Mouse (Mus musculus) gastrocnemius, postnatal 10 days (tissue): ENCODE data around the gene Insl3. TPM values are rescaled to one million over a fixed set of nuclear protein-coding genes. Genes with fewer than 3 reads are reported as not detected.
"Not testable (repeated sequence)": the region's sequence is repeated elsewhere in the genome, so short reads cannot be mapped to it uniquely, and the experiment has no call there.

Source experiments
- DNase-seq: peaks from one replicate; pipeline ENCODE4 v3.0.0; 2021; ENCODE audit warnings: mixed read lengths
- total RNA-seq, 2 experiments: library from RNA; stranded (reverse); gene quantifications; 2 replicates each; pipeline ENCODE4 v1.2.3; 2021

Gene Insl3
- total RNA-seq, 2 experiments from 2014 or later: 3.1 to 3.7 TPM

DNA sequence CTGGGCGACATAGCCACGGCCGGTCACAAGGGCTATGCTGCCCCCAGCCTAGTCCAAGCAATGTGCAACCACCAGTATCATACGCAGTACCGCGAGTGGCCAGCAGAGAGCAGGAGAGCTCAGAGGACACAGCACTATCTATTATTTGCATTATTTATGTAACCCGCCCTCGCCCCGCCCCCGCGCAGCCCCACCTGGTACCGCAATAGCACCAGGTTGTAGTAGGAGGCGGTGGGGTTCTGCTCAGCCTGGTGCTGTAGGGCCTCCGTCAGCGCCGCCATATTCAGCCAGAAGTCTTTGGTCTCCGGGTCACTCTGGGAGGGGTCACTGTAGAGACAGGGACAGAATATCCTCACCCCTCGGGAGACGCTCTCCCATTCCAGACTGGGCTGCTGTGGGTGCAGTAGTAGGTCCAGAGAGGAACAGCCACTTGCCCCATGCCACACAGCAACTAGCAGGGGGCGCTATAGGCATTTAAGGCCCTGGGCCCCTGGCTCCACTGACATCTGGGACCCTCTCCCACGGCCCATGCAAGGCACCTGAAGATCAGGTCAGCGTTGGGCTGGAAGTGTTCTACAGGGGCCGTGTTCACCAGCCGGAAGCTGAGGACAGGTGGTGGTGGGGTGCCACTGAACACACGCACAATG is 20.9 kb downstream of the Insl3 start:
- DNase-seq: peak; percentile 73

DNA sequence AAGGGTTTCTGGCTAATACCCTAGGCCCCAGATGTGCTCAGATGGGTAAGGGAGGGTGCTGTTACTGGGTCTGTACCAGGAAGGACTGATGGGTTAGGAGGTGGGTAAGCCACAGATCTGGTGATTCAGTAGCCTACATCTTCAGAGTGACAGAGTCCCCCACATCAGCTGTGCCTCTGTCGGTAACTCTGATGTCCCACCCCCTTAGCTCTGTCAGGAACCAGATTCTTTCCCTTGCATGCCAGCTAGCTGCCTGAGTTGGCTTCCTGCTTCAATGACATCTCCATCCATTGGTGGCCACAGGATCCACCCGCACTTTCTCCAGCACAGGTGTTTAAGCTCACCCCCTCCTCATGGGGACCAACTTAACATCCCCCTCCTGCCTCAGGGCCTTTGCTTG is 22.6 kb downstream of the Insl3 start:
- no peak for DNase-seq

- no peak for DNase-seq
These were observed 26.5 kb downstream of the Insl3 start for GRCm38 (mm10) chr8:71715531-71715930.

- DNase-seq: no peak
These were observed 27.6 kb downstream of the Insl3 start for GRCm38 (mm10) chr8:71716561-71717053.

GRCm38 (mm10) chr8:71717096-71717495 is 28.1 kb downstream of the Insl3 start:
- no peak for DNase-seq

DNA sequence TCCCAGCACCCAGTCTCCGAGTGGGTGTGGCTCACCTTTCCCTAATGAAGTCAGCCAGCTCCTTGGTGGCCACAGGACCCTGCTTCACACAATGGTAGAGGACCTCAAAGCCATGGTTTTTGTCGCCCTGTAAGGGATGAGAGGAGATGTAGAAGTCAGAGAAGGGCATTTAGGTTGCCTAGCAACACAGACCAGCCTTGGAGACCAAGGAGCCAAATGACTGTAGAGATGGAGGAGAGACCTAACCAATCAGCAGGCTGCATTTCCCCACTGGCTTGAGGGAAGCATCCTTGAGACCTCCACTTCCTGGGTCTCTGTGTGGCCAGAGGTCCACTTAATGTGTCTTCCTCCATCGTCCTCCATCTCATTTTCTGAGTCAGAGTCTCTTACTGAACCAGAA is 29.2 kb downstream of the Insl3 start:
- no peak for DNase-seq

DNA sequence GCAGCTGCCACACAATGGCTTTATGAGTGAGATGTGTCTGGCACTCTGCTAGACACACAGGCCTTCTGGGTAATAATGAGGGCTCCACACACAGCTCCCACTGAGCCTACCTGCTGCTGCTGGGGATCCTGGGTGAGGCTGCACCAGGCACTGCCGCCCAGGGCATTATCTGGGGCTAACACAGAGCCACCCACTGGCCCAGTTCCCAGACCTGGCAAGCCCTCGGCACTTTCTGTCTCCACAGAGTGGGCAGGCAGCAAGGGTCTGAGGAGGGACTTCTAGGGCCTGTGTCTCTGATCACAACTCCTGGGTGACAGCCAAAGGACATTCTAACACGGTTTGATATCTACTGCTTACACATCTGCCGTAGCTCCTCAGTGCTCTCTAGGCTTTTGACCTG is 30.2 kb downstream of the Insl3 start:
- DNase-seq: no peak

DNA sequence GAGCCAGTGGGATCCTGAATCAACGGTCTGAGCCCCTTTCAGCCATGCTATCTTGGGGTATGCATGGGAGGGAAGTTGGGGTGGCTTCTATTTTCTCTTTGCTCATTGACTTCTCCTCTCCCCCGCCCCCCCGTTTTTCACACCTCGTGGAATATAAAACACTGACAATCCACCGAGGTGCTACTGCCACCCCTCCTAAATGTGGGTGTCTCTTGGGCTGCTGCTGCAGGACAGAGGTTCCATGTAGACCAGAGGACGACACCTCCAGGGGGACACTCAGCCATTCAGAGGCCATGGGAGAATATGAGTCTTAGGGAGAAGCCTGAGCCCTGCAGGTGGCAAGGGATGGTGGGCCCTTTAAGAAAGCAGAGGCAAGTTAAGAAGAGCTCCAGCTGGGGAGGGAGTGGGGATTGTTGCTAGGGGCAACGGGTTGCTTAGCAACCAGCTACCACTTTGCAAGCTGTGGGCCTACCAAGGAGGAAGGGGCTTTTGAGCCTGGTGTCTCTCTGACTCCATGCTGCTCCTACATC is 31.0 kb downstream of the Insl3 start:
- DNase-seq: no peak

GRCm38 (mm10) chr8:71723047-71723551 is 34.1 kb downstream of the Insl3 start:
- no peak for DNase-seq

- no peak for DNase-seq
These were observed 35.4 kb downstream of the Insl3 start for GRCm38 (mm10) chr8:71724389-71724788.

GRCm38 (mm10) chr8:71725122-71725924 is 36.3 kb downstream of the Insl3 start, which contains the start of gene Fcho1:
Fcho1 (minus strand) TSS chr8:71725716.
- DNase-seq: peak; percentile 62

- no peak for DNase-seq
These were observed 39.3 kb downstream of the Insl3 start for GRCm38 (mm10) chr8:71728240-71728785.

GRCm38 (mm10) chr8:71728826-71729620 is 40.0 kb downstream of the Insl3 start:
- DNase-seq: no peak

GRCm38 (mm10) chr8:71731652-71732230 is 42.7 kb downstream of the Insl3 start:
- no peak for DNase-seq

DNA sequence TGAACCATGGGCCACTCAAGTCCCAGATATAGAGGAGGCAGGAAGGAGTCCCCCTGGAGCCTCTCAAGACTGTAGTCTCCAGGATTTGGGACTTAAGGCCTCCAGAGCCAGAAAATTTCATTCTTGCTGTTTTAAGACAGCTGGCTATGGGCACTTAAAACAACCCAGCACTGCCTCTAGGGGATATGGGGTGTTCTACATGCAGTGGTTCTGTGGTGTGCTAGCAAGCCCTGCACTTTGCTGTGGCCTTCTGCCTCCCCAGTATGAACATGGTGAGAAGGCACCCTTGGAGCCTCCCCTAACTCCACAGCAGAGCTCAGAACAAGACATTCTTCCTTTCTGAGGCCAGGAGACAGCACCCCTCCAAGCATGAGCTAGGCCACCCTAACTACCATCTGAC is 49.3 kb downstream of the Insl3 start:
- DNase-seq: not testable (repeated sequence)

Other genes with a start within 250 kb of the Insl3 start
- 10 to 100 TPM; 36.1 to 38.9 TPM for gene Abhd8, start 225.6 kb upstream of the Insl3 start, total RNA-seq
- gene Mrpl34, start 224.3 kb upstream of the Insl3 start, total RNA-seq: 10 to 100 TPM; 34.7 to 39.7 TPM
- 10 to 100 TPM; 34.8 to 35.8 TPM for gene Dda1, start 220.0 kb upstream of the Insl3 start, total RNA-seq
- gene Ano8, start 203.3 kb upstream of the Insl3 start, total RNA-seq: 10 to 100 TPM; 16.6 to 20.1 TPM
- 10 to 100 TPM in 1 of 2 experiments, 1 to 10 TPM in 1; 8.8 to 12.4 TPM for gene Gtpbp3, start 201.1 kb upstream of the Insl3 start, total RNA-seq
- 10 to 100 TPM; 10.7 to 14.2 TPM for gene Plvap, start 177.5 kb upstream of the Insl3 start, total RNA-seq
- 1 to 10 TPM in 1 of 2 experiments, under 1 TPM in 1; 0.21 to 2.5 TPM for gene Ccdc194, start 163.5 kb upstream of the Insl3 start, total RNA-seq
- 10 to 100 TPM; 10.0 to 12.0 TPM for gene Bst2, start 151.8 kb upstream of the Insl3 start, total RNA-seq
- 10 to 100 TPM; 21.8 to 25.5 TPM for gene Mvb12a, start 146.3 kb upstream of the Insl3 start, total RNA-seq
- gene Tmem221, start 130.3 kb upstream of the Insl3 start, total RNA-seq: under 1 TPM in 1 of 2 experiments, not detected in 1; 0.14 TPM
- gene Nxnl1, start 122.6 kb upstream of the Insl3 start, total RNA-seq: under 1 TPM in 1 of 2 experiments, not detected in 1; 0.14 TPM
- 10 to 100 TPM; 39.7 to 41.1 TPM for gene Slc27a1, start 120.3 kb upstream of the Insl3 start, total RNA-seq
- gene Pgls, start 97.0 kb upstream of the Insl3 start, total RNA-seq: 10 to 100 TPM; 49.3 to 54.5 TPM
- 1 to 10 TPM in 1 of 2 experiments, under 1 TPM in 1; 0.40 to 3.3 TPM for gene Fam129c, start 91.6 kb upstream of the Insl3 start, total RNA-seq
- 10 to 100 TPM; 43.3 to 56.1 TPM for gene Colgalt1, start 78.2 kb upstream of the Insl3 start, total RNA-seq
- under 1 TPM; 0.38 to 0.45 TPM for gene Unc13a, start 17.5 kb upstream of the Insl3 start, total RNA-seq
- gene Jak3, start 12.9 kb upstream of the Insl3 start, total RNA-seq: 1 to 10 TPM; 3.9 to 5.8 TPM
- 1 to 10 TPM; 4.7 to 5.2 TPM for gene B3gnt3, start 12.6 kb downstream of the Insl3 start, total RNA-seq
- 1 to 10 TPM in 1 of 2 experiments, under 1 TPM in 1; 0.26 to 1.2 TPM for gene Fcho1, start 36.5 kb downstream of the Insl3 start, total RNA-seq
- 1 to 10 TPM; 3.5 to 4.3 TPM for gene Zfp709, start 192.8 kb downstream of the Insl3 start, total RNA-seq
- 1 to 10 TPM; 2.8 to 4.3 TPM for gene Zfp882, start 219.4 kb downstream of the Insl3 start, total RNA-seq
- 10 to 100 TPM; 21.4 to 23.1 TPM for gene Zfp617, start 219.4 kb downstream of the Insl3 start, total RNA-seq